Mouse (Mus musculus) lung, postnatal 0 days (tissue): Measurements from ENCODE around the gene Stn1. TPM values are rescaled to one million over a fixed set of nuclear protein-coding genes. Genes with fewer than 3 reads are reported as not detected.

Source experiments
- ATAC-seq: fragments of 200-750 bp; cut with Nextera tagmentation; 2 replicates; pipeline ENCODE4 v1.8.0; 2017; ENCODE audit warnings: moderate library complexity
- DNase-seq: peaks from one replicate; pipeline ENCODE4 v3.0.0-alpha.2; 2016; ENCODE audit warnings: low spot score
- H3K27ac ChIP-seq: fragments of 300-500 bp; sonication (generic); 2 replicates; pipeline ENCODE4 v1.5.1; 2014; ENCODE audit warnings: antibody characterized with exemption, mild to moderate bottlenecking, low read length, mixed read lengths
- H3K27me3 ChIP-seq: fragments of 300-500 bp; sonication (generic); replicated peaks from 2 replicates; pipeline ENCODE4 v1.6.1; 2014; ENCODE audit warnings: low read length, mixed read lengths; ENCODE audit not compliant: insufficient read depth
- H3K36me3 ChIP-seq: fragments of 300-500 bp; sonication (generic); 2 replicates; pipeline ENCODE4 v1.6.1; 2014; ENCODE audit warnings: low read length, mixed read lengths; ENCODE audit not compliant: insufficient read depth
- H3K4me1 ChIP-seq: fragments of 300-500 bp; sonication (generic); 2 replicates; pipeline ENCODE4 v1.6.1; 2014; ENCODE audit warnings: antibody characterized with exemption, low read depth, low read length, mixed read lengths; ENCODE audit not compliant: insufficient read depth
- H3K4me2 ChIP-seq: fragments of 300-500 bp; sonication (generic); replicated peaks from 2 replicates; pipeline ENCODE4 v1.6.1; 2014; ENCODE audit warnings: low read depth, mild to moderate bottlenecking, low read length, moderate library complexity, mixed read lengths
- H3K4me3 ChIP-seq: fragments of 300-500 bp; sonication (generic); 2 replicates; pipeline ENCODE4 v1.5.1; 2014; ENCODE audit warnings: low read depth, low read length
- H3K9ac ChIP-seq: fragments of 300-500 bp; sonication (generic); replicated peaks from 2 replicates; pipeline ENCODE4 v1.6.1; 2014; ENCODE audit warnings: low read depth, mild to moderate bottlenecking
- H3K9me3 ChIP-seq: fragments of 300-500 bp; sonication (generic); 2 replicates; pipeline ENCODE4 v1.6.1; 2016; ENCODE audit warnings: low read length, mixed read lengths
- CTCF ChIP-seq: IDR thresholded peaks from 2 replicates; pipeline ENCODE4 v1.5.1; 2016; ENCODE audit warnings: antibody characterized with exemption, mild to moderate bottlenecking
- EP300 ChIP-seq: IDR thresholded peaks from 2 replicates; pipeline ENCODE4 v1.6.1; 2016; ENCODE audit warnings: antibody characterized with exemption, mild to moderate bottlenecking, control low read depth
- WGBS: fragments of 180-500 bp; shearing (Covaris S2); extraction: QIAGEN DNeasy Blood & Tissue Kit; methylation state at CpG from one replicate; pipeline ENCODE4 v1.1.7; 2014; 5-methylcytosine and 5-hydroxymethylcytosine counted together
- polyA plus RNA-seq: library from polyadenylated mRNA; unstranded; fragments of >200 nt; fragmentation: Nextera tagmentation; extraction: Ambion mirVana; gene quantifications from 2 replicates; pipeline ENCODE4 v1.2.1, GENCODE M21; 2015

Gene Stn1
- polyA plus RNA-seq, 1 experiment from 2014 or later, result 28.6 TPM

- H3K36me3 ChIP-seq, result no peaks in the 10 kb centered on the region
- H3K4me3 ChIP-seq, result no peak overlapping the region
- peak overlapping the region; percentile 65 for H3K27ac ChIP-seq
- ATAC-seq (peak; percentile 15; the same call in 1 of the 2 replicates), DNase-seq (peak; percentile 74)
- H3K4me2 ChIP-seq, result no peak overlapping the region
- no peak overlapping the region for H3K9ac ChIP-seq
- 44% methylated on average over 9 of the region's 9 CpGs for WGBS
- TF ChIP-seq CTCF (no peak), EP300 (peak; percentile 76)
- no peaks in the 10 kb centered on the region for H3K27me3 ChIP-seq
- H3K9me3 ChIP-seq, result no peaks in the 10 kb centered on the region
- H3K4me1 ChIP-seq, result peaks cover 21% of the 10 kb centered on the region; the same call in 1 of the 2 replicates
These were observed 75.9 kb downstream of the Stn1 start for GRCm38 (mm10) chr19:47461386-47461785.

- peak; percentile 63 for DNase-seq
- H3K4me3 ChIP-seq, result no peak overlapping the region
- 38% methylated on average over 19 of the region's 19 CpGs for WGBS
- H3K9me3 ChIP-seq, result no peaks in the 10 kb centered on the region
- peak overlapping the region; percentile 11; the same call in 1 of the 2 replicates for H3K4me2 ChIP-seq
- H3K27ac ChIP-seq, result peak overlapping the region; percentile 65
- H3K4me1 ChIP-seq, result peaks cover 21% of the 10 kb centered on the region; the same call in 1 of the 2 replicates
- peak; percentile 51 for TF ChIP-seq EP300
- peak; percentile 42 for TF ChIP-seq CTCF
- H3K9ac ChIP-seq, result no peak overlapping the region
- peak; percentile 51 for ATAC-seq
- H3K36me3 ChIP-seq, result no peaks in the 10 kb centered on the region
- no peaks in the 10 kb centered on the region for H3K27me3 ChIP-seq
These were observed 77.0 kb downstream of the Stn1 start for GRCm38 (mm10) chr19:47460120-47460960.

DNA sequence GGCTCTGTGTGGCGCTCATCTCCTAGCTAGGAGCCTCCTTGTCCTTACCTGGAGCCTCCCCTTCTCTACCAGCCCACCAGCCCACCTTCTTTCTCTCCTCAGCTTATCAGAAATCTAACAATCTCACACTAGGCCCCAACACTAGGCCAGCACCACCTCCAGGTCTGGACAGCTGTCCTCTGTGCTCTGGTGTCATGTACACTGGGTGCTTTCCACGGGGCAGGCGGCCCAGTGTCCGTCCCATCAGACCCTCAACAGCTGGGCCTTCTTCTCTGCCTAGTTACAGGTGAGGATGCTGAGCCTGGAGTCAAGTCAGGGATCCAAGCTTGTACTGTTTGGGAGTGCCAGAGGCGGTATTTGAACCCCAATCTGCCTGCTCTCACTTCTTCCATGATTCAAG lies 78.1 kb downstream of the Stn1 start:
- TF ChIP-seq CTCF (no peak), EP300 (no peak)
- no peak for DNase-seq
- Histone ChIP-seq H3K4me3 (no peak overlapping the region), H3K4me2 (no peak overlapping the region), H3K9me3 (no peaks in the 10 kb centered on the region), H3K36me3 (no peaks in the 10 kb centered on the region), H3K27ac (peak overlapping the region; percentile 55), H3K4me1 (peaks cover 28% of the 10 kb centered on the region; the same call in 1 of the 2 replicates), H3K9ac (no peak overlapping the region), H3K27me3 (no peaks in the 10 kb centered on the region)
- 90% methylated on average over 5 of the region's 5 CpGs for WGBS
- ATAC-seq, result no peak

DNA sequence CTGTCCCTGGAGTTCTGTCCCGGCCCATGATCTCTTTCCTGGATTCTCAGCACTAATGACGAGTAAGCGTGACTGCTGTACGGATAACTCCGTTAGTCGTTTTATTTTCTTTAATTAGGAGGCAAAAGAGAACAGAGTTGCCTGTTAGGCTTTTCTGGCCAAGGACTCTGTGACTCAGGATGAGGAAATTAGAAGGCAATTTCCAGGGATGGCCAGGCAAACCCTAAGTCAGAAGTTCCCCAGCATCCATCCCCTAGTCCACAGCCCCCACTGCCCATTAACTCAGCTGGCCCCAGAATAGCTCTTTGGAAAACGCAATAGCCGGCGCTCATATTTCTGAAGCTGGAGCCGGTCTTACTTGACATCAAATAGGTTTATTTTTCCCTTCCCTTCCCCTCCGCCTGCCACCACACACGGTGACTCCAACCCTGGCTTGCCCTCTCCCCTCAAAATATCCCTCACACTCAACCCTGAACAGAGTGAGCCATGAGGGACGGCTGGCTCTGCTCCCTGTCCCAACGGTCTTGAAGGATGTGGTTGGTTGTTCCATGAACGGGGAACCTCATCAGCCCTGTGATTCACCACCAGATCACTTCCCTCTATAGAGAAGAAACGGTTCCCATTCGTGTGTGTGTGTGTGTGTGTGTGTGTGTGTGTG lies 78.7 kb downstream of the Stn1 start:
- Histone ChIP-seq H3K36me3 (no peaks in the 10 kb centered on the region), H3K4me3 (no peak overlapping the region), H3K27me3 (no peaks in the 10 kb centered on the region), H3K4me1 (peaks cover 29% of the 10 kb centered on the region; the same call in 1 of the 2 replicates), H3K9ac (no peak overlapping the region), H3K4me2 (no peak overlapping the region), H3K9me3 (no peaks in the 10 kb centered on the region), H3K27ac (peak overlapping the region; percentile 55)
- WGBS, result 56% methylated on average over 17 of the region's 17 CpGs
- DNase-seq (peak; percentile 19), ATAC-seq (no peak; the same call in 1 of the 2 replicates)
- TF ChIP-seq EP300 (peak; percentile 41; the same call in 1 of the 2 replicates), CTCF (no peak)

DNA sequence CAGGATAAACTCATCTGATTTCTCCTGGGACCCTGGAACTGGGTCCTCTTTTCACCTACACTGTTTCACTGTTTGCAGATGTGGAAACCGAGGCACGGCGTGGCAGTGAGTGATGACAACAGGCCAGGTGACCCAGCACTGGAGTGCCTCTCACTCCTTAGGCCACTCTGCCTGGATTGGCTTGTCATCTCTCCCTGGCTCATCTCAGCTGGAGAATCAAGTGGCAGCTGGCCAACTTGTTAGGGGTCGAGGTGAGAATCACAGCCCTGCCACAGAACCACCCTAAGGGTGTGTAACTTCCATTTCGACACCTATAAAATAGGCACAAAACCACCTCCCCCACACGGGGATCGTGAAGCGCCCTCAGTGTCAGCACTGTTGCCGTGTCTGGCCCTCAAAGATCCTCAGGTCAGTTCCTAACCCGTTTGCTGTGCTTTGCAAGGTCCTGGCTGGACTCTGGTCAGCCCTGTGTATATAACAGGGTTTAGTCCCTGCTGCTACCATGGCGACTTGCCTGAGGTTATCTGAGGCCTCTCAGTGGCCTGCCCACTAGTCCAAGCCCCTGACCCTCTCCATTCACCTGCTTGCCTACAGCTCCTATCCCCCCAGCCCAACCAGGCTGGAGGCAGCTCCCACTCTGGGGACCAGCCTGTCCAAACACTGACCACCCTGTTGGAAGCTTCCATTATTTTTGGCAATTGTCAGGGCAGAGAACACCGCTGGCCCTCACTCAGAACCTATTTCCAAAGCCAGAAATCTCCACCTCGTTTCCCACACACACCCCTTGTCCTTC lies 79.4 kb downstream of the Stn1 start:
- H3K27me3 ChIP-seq, result no peaks in the 10 kb centered on the region
- no peaks in the 10 kb centered on the region for H3K9me3 ChIP-seq
- no peak overlapping the region for H3K4me2 ChIP-seq
- H3K27ac ChIP-seq, result peak overlapping the region; percentile 55
- TF ChIP-seq CTCF (no peak), EP300 (no peak)
- H3K4me3 ChIP-seq, result no peak overlapping the region
- peak; percentile 36 for DNase-seq
- no peaks in the 10 kb centered on the region for H3K36me3 ChIP-seq
- H3K9ac ChIP-seq, result no peak overlapping the region
- peaks cover 25% of the 10 kb centered on the region; the same call in 1 of the 2 replicates for H3K4me1 ChIP-seq
- 0 out of 2 replicates have a peak, but pooled peaks have one; percentile 13 for ATAC-seq
- WGBS, result 51% methylated on average over 13 of the region's 13 CpGs

GRCm38 (mm10) chr19:47456021-47456420 lies 81.3 kb downstream of the Stn1 start:
- WGBS, result 55% methylated on average over 6 of the region's 6 CpGs
- TF ChIP-seq CTCF (no peak), EP300 (no peak)
- no peak overlapping the region for H3K27ac ChIP-seq

More at GRCm38 (mm10) chr19:47456021-47456420, 81.3 kb downstream of the Stn1 start:
- H3K4me1 ChIP-seq, result peaks cover 30% of the 10 kb centered on the region; the same call in 1 of the 2 replicates
- DNase-seq (no peak), ATAC-seq (no peak)
- no peaks in the 10 kb centered on the region for H3K27me3 ChIP-seq
- H3K9ac ChIP-seq, result no peak overlapping the region
- H3K4me2 ChIP-seq, result no peak overlapping the region
- H3K36me3 ChIP-seq, result no peaks in the 10 kb centered on the region
- H3K9me3 ChIP-seq, result no peaks in the 10 kb centered on the region
- no peak overlapping the region for H3K4me3 ChIP-seq
